7 mouse cellular contexts compared by ENCODE assay signal in genomic region chr11:104448499-104448898, GRCm38 (mm10). TPM values are rescaled to one million over a fixed set of nuclear protein-coding genes. Genes with fewer than 3 reads are reported as not detected.
DNase-seq lines count a peak whose midpoint lies in the region; ATAC-seq and TF ChIP-seq lines count a peak whose summit lies in the region.
"Not testable (repeated sequence)": the region's sequence is repeated elsewhere in the genome, so short reads cannot be mapped to it uniquely, and the experiment has no call there.

No protein-coding gene starts in this region.

- not testable (repeated sequence) for H3K9me3 ChIP-seq in MEL (replicated peaks; ENCODE audit: insufficient read depth, low read length); hindbrain, postnatal 0 days (ENCODE audit: low read length)

- TF ChIP-seq EP300 in MEL (IDR thresholded peaks at IDR 0.05; ENCODE audit: low read depth in 1 of 2, low read length in 2 of 2) = not testable (repeated sequence)

- DNase-seq in A20 (ENCODE audit: low read depth, low spot score) = peak; percentile 33
- DNase-seq in MEL (ENCODE audit: low read depth, low spot score) = peak; percentile 36
- peak; percentile 10 for DNase-seq in hindbrain, postnatal 0 days (ENCODE audit: low spot score)
- not testable (repeated sequence) for DNase-seq in left cerebral cortex, adult 2 months (ENCODE audit: extremely low spot score in 1 of 2, low spot score in 2 of 2)
- peak; percentile 40 for DNase-seq in lung, postnatal 36 days

- TF ChIP-seq POLR2A in MEL (IDR thresholded peaks at IDR 0.05; ENCODE audit: control insufficient read depth in 1 of 2, insufficient read depth in 1 of 2, low read depth in 1 of 2, low read length in 2 of 2, poor library complexity in 1 of 2); small intestine, adult 2 months (IDR thresholded peaks at IDR 0.05; ENCODE audit: low read depth, low read length): not testable (repeated sequence)

- peaks cover 27 to 31% of the 10 kb centered on the region in 2 experiments for H3K4me1 ChIP-seq in MEL (ENCODE audit: control insufficient read depth in 1 of 2, insufficient read depth in 2 of 2, low read length in 2 of 2)
- H3K4me1 ChIP-seq in hindbrain, postnatal 0 days (ENCODE audit: insufficient read depth, low read length); small intestine, adult 2 months (ENCODE audit: control insufficient read depth, insufficient read depth, insufficient read length, low read length): not testable (repeated sequence)

- not testable (repeated sequence) for H3K4me2 ChIP-seq in hindbrain, postnatal 0 days (ENCODE audit: low read depth, low read length)

- intact Hi-C loops in left cerebral cortex, adult 2 months (cut with DNase I) = loop anchor here (10.0 kb wide), 1 partner anchor 214 kb away; the partner anchor contains the start of gene Mapt

- H3K79me2 ChIP-seq in MEL (ENCODE audit: control insufficient read depth, insufficient read depth, low read length, poor library complexity) = peaks cover 35% of the 10 kb centered on the region

- not testable (repeated sequence) for H3K9ac ChIP-seq in MEL (ENCODE audit: control insufficient read depth, low read depth, low read length, poor library complexity, severe bottlenecking); hindbrain, postnatal 0 days (replicated peaks; ENCODE audit: low read length)

- H3K4me3 ChIP-seq in MEL (ENCODE audit: control insufficient read depth in 1 of 2, insufficient read depth in 1 of 2, low read depth in 2 of 2, low read length in 2 of 2); hindbrain, postnatal 0 days (ENCODE audit: low read length); left cerebral cortex, adult 2 months; small intestine, adult 2 months (ENCODE audit: low read depth, low read length): not testable (repeated sequence)

- WGBS in hindbrain, postnatal 0 days = 32% methylated on average over 2 of the region's 2 CpGs
- 31% methylated on average over 2 of the region's 2 CpGs for WGBS in small intestine, adult 2 months

- 0 out of 2 replicates have a peak, but pooled peaks have one; percentile 22 for ATAC-seq in common myeloid progenitor, adult 5-6 weeks (replicated peaks; ENCODE audit: low read depth, poor library complexity, severe bottlenecking)
- not testable (repeated sequence) for ATAC-seq in hindbrain, postnatal 0 days

- TF ChIP-seq CTCF in MEL (IDR thresholded peaks at IDR 0.05 in 2 of 3, conservative IDR thresholded peaks at IDR 0.05 in 1 of 3; ENCODE audit: control insufficient read depth in 1 of 3, insufficient read depth in 1 of 3, low read depth in 2 of 3, low read length in 3 of 3, poor library complexity in 1 of 3, severe bottlenecking in 1 of 3) = peak in 1 of 3 experiments; percentile 57; a peak in 2 of 6 replicates
- peak; percentile 41 for TF ChIP-seq CTCF in hindbrain, postnatal 0 days (IDR thresholded peaks at IDR 0.05; ENCODE audit: low read depth)
- peak; percentile 29 for TF ChIP-seq CTCF in left cerebral cortex, adult 2 months (IDR thresholded peaks at IDR 0.05)
- TF ChIP-seq CTCF in small intestine, adult 2 months (IDR thresholded peaks at IDR 0.05; ENCODE audit: extremely low read depth, insufficient read length, insufficient replicate concordance, low read depth, low read length) = peak; percentile 7; the same call in 1 of the 2 replicates

- not testable (repeated sequence) for H3K27me3 ChIP-seq in MEL (ENCODE audit: control insufficient read depth in 1 of 2, insufficient read depth in 2 of 2, low read length in 2 of 2); hindbrain, postnatal 0 days (ENCODE audit: insufficient read depth, low read length); small intestine, adult 2 months (ENCODE audit: control insufficient read depth, insufficient read depth, low read length)

- not testable (repeated sequence) for H3K27ac ChIP-seq in MEL (ENCODE audit: control insufficient read depth, low read depth, low read length); hindbrain, postnatal 0 days; left cerebral cortex, adult 2 months; small intestine, adult 2 months (ENCODE audit: insufficient read depth, low read depth, low read length)

- peak; percentile 30 for TF ChIP-seq RAD21 in MEL (IDR thresholded peaks at IDR 0.05; ENCODE audit: low read depth, low read length)

- H3K36me3 ChIP-seq in MEL (ENCODE audit: control insufficient read depth in 1 of 2, insufficient read depth in 2 of 2, low read length in 2 of 2) = peaks cover 3 to 48% of the 10 kb centered on the region in 2 experiments; a peak in 3 of 4 replicates
- H3K36me3 ChIP-seq in hindbrain, postnatal 0 days (ENCODE audit: insufficient read depth, low read length); small intestine, adult 2 months (ENCODE audit: control insufficient read depth, insufficient read depth, low read length): not testable (repeated sequence)

TF ChIP-seq in MEL, 35 proteins besides CTCF, POLR2A, EP300 and RAD21:
- TF ChIP-seq ZC3H11A (IDR thresholded peaks at IDR 0.05; ENCODE audit: low read depth, low read length) (peak; percentile 34; the same call in 1 of the 2 replicates), SMC3 (IDR thresholded peaks at IDR 0.05; ENCODE audit: low read depth, low read length) (peak; percentile 59), MYC (IDR thresholded peaks at IDR 0.05; ENCODE audit: low read depth, low read length) (0 out of 2 replicates have a peak, but pooled peaks have one; percentile 50)
TF ChIP-seq in MEL: peak in this region for 3; not testable (repeated sequence) for 32.

RNA-seq across cellular contexts. Expression of gene Kansl1, which starts 20.2 kb away (rescaled TPM):
- total RNA-seq in MEL (2012; rRNA removed) = 14.9 and 17.1 TPM in 2 replicates
- polyA plus RNA-seq in MEL (2012; ENCODE audit: insufficient read depth in 1 of 2, insufficient read length in 2 of 2, low read depth in 1 of 2, low replicate concordance in 2 of 2, missing spikeins in 1 of 2) = 10 to 100 TPM; 56.4 to 76.3 TPM
- 36.7 and 38.1 TPM in 2 replicates for total RNA-seq in common myeloid progenitor, adult 5-6 weeks (2017)
- 54.9 and 75.5 TPM in 2 replicates for total RNA-seq in hindbrain, postnatal 0 days (2014; rRNA removed)
- 17.9 and 19.0 TPM in 2 replicates for polyA plus RNA-seq in hindbrain, postnatal 0 days (2015; fragmentation: Nextera tagmentation; extraction: Ambion mirVana)
- 10 to 100 TPM; 78.6 to 80.0 TPM for total RNA-seq in left cerebral cortex, adult 2 months (2021)
- 29.3 and 60.1 TPM in 2 replicates for polyA plus RNA-seq in small intestine, adult 2 months (2012; rRNA removed)
